Comparison of ENCODE assay signal across 9 mouse cellular contexts in genomic region chr10:97479004-97479766, GRCm38 (mm10). TPM values are rescaled to one million over a fixed set of nuclear protein-coding genes. Genes with fewer than 3 reads are reported as not detected.
A peak's percentile ranks its signal among the peaks of the same experiment; 100 is the strongest.
DNase-seq lines count a peak whose midpoint lies in the region; ATAC-seq and TF ChIP-seq lines count a peak whose summit lies in the region.
"Had no signal": no experiment of that assay in that cellular context is flagged by ENCODE, and none has a peak within 500 bp of the region (broad histone marks: within the 10 kb centered on the region; RNA-seq: fewer than 3 reads in every experiment).

Gene Dcn, plus strand, starts transcription at chr10:97479609.

- no peak for TF ChIP-seq CTCF in left cerebral cortex, adult 2 months (IDR thresholded peaks at IDR 0.05)
- no peak for TF ChIP-seq CTCF in embryonic fibroblast, embryonic 13.5 days (IDR thresholded peaks at IDR 0.05; ENCODE audit: borderline replicate concordance, insufficient read depth, low read length)
- no peak for TF ChIP-seq CTCF in lung, embryonic 14.5 days (IDR thresholded peaks at IDR 0.05; ENCODE audit: low read depth)
- TF ChIP-seq CTCF in testis, adult 2 months (IDR thresholded peaks at IDR 0.05; ENCODE audit: control insufficient read depth, insufficient read depth, insufficient replicate concordance, low read depth, low read length), result no peak

- peaks cover 6% of the 10 kb centered on the region; the same call in 1 of the 2 replicates for H3K4me1 ChIP-seq in embryonic fibroblast, embryonic 13.5 days (ENCODE audit: control insufficient read depth, insufficient read depth, low read length)
- peaks cover 2% of the 10 kb centered on the region; the same call in 1 of the 2 replicates for H3K4me1 ChIP-seq in heart, embryonic 15.5 days (replicated peaks)
- H3K4me1 ChIP-seq in lung, embryonic 14.5 days (ENCODE audit: insufficient read depth), result 0 out of 2 replicates have a peak, but pooled peaks cover 5% of the 10 kb centered on the region
- H3K4me1 ChIP-seq in testis, adult 2 months (ENCODE audit: control insufficient read depth, insufficient read depth, low read length), result peaks cover 2% of the 10 kb centered on the region; the same call in 1 of the 2 replicates

- no peaks in the 10 kb centered on the region for H3K27me3 ChIP-seq in heart, embryonic 15.5 days
- H3K27me3 ChIP-seq in lung, embryonic 14.5 days (ENCODE audit: insufficient read depth, low read length), result no peaks in the 10 kb centered on the region
- H3K27me3 ChIP-seq in testis, adult 2 months (ENCODE audit: control insufficient read depth, insufficient read depth, low read length), result no peaks in the 10 kb centered on the region
- H3K27me3 ChIP-seq: CH12.LX had no signal

- peak within 1 kb of the TSS; percentile 51 for H3K4me2 ChIP-seq in heart, embryonic 15.5 days
- peak within 1 kb of the TSS; percentile 56 for H3K4me2 ChIP-seq in lung, embryonic 14.5 days

- H3K27ac ChIP-seq in left cerebral cortex, adult 2 months, result no peak within 1 kb of the TSS
- H3K27ac ChIP-seq in embryonic fibroblast, embryonic 13.5 days (ENCODE audit: insufficient read depth, low read length), result peak within 1 kb of the TSS; percentile 75
- H3K27ac ChIP-seq in heart, embryonic 15.5 days, result peak within 1 kb of the TSS; percentile 70
- peak within 1 kb of the TSS; percentile 81 for H3K27ac ChIP-seq in lung, embryonic 14.5 days (ENCODE audit: low read depth)
- peak within 1 kb of the TSS; percentile 29 for H3K27ac ChIP-seq in testis, adult 2 months (ENCODE audit: control insufficient read depth, insufficient read depth, low read depth, low read length)

- WGBS in heart, embryonic 15.5 days, result 13% methylated on average over 7 of the region's 7 CpGs
- 10% methylated on average over 7 of the region's 7 CpGs for WGBS in lung, embryonic 14.5 days

- no peak within 1 kb of the TSS for H3K4me3 ChIP-seq in left cerebral cortex, adult 2 months
- peak within 1 kb of the TSS; percentile 14; the same call in 1 of the 2 replicates for H3K4me3 ChIP-seq in embryonic fibroblast, embryonic 13.5 days (ENCODE audit: insufficient read depth, low read length)
- H3K4me3 ChIP-seq in heart, embryonic 15.5 days, result peak within 1 kb of the TSS; percentile 36
- H3K4me3 ChIP-seq in lung, embryonic 14.5 days (ENCODE audit: low read depth, low read length), result peak within 1 kb of the TSS; percentile 28
- peak within 1 kb of the TSS; percentile 8 for H3K4me3 ChIP-seq in testis, adult 2 months (ENCODE audit: control insufficient read depth, low read depth, low read length)

- no peaks in the 10 kb centered on the region for H3K36me3 ChIP-seq in heart, embryonic 15.5 days
- H3K36me3 ChIP-seq in lung, embryonic 14.5 days (ENCODE audit: insufficient read depth), result no peaks in the 10 kb centered on the region
- no peaks in the 10 kb centered on the region for H3K36me3 ChIP-seq in testis, adult 2 months (ENCODE audit: control insufficient read depth, insufficient read depth, low read length)

- ATAC-seq in heart, embryonic 15.5 days (replicated peaks; ENCODE audit: insufficient number of reproducible peaks, insufficient read depth, low FRiP score, low read depth), result peak; percentile 60; the same call in 1 of the 2 replicates
- peak; percentile 82 for ATAC-seq in lung, embryonic 14.5 days (ENCODE audit: insufficient read depth)

- H3K9ac ChIP-seq in heart, embryonic 15.5 days, result no peak within 1 kb of the TSS; the same call in 1 of the 2 replicates
- H3K9ac ChIP-seq in lung, embryonic 14.5 days, result peak within 1 kb of the TSS; percentile 30

- no peaks in the 10 kb centered on the region for H3K9me3 ChIP-seq in heart, embryonic 15.5 days (replicated peaks)
- H3K9me3 ChIP-seq in lung, embryonic 14.5 days (ENCODE audit: low read depth, low read length), result no peaks in the 10 kb centered on the region

- no peak for DNase-seq in left cerebral cortex, adult 2 months (ENCODE audit: extremely low spot score in 1 of 2, low spot score in 2 of 2)
- no peak for DNase-seq in left cerebral cortex, adult 11 months (ENCODE audit: low spot score)
- DNase-seq in kidney, postnatal 4 days, result peak; percentile 52 to 66
- peak; percentile 79 for DNase-seq in lung, embryonic 14.5 days
- DNase-seq in right cerebral cortex, adult 18-20 months, result no peak

- peak; percentile 50 for TF ChIP-seq POLR2A in embryonic fibroblast, embryonic 13.5 days (IDR thresholded peaks at IDR 0.05; ENCODE audit: low read depth, low read length)
- TF ChIP-seq POLR2A in testis, adult 2 months (IDR thresholded peaks at IDR 0.05; ENCODE audit: control insufficient read depth, low read depth, low read length), result no peak

- intact Hi-C loops in left cerebral cortex, adult 2 months (cut with DNase I), result no loop called here

RNA-seq across cellular contexts. Expression of gene Dcn, which starts in this region (rescaled TPM):
- 10 to 100 TPM; 22.5 to 25.0 TPM for total RNA-seq in left cerebral cortex, adult 2 months (2021)
- polyA plus RNA-seq in embryonic fibroblast, embryonic 13.5 days (2011; ENCODE audit: insufficient read length, low read depth, missing spikeins), result 51.0 and 172 TPM in 2 replicates
- 374 and 408 TPM in 2 replicates for polyA plus RNA-seq in heart, embryonic 15.5 days (2015; fragmentation: Nextera tagmentation; extraction: Ambion mirVana)
- 117 and 150 TPM in 2 replicates for polyA plus RNA-seq in lung, embryonic 14.5 days (2014; fragmentation: Nextera tagmentation; extraction: Ambion mirVana)
- 27.0 and 44.1 TPM in 2 replicates for polyA plus RNA-seq in testis, adult 2 months (2012; rRNA removed)
- total RNA-seq: CH12.LX had no signal

Comparison
In these comparisons a context has a peak if more than half of its experiments do, and no peak if none do; other contexts are left out.
1. DNase-seq: peak in kidney, postnatal 4 days (2 of 2) and lung, embryonic 14.5 days (single experiment); none in left cerebral cortex, adult 2 months (0 of 2), left cerebral cortex, adult 11 months (single experiment) and right cerebral cortex, adult 18-20 months (single experiment).